ENCODE assay signal across 8 mouse cellular contexts in genomic region chr19:28009587-28010281, GRCm38 (mm10). TPM values are rescaled to one million over a fixed set of nuclear protein-coding genes. Genes with fewer than 3 reads are reported as not detected.
DNase-seq lines count a peak whose midpoint lies in the region; ATAC-seq and TF ChIP-seq lines count a peak whose summit lies in the region.

No protein-coding gene starts in this region.

- no peaks in the 10 kb centered on the region for H3K36me3 ChIP-seq in neural tube, embryonic 14.5 days (ENCODE audit: control insufficient read depth, insufficient read depth, low read length)

- DNase-seq in layer of hippocampus, adult 9-11 months = peak; percentile 42
- no peak for DNase-seq in layer of hippocampus, adult 8-10 months (ENCODE audit: low spot score in 2 of 2)
- peak; percentile 37 for DNase-seq in cerebellum, adult 11-12 months
- peak; percentile 7 for DNase-seq in kidney, adult 18-20 months
- peak; percentile 13 for DNase-seq in lung, adult 2 months
- DNase-seq in yolk sac, embryonic 10.5 days (ENCODE audit: low spot score) = peak; percentile 44

- peak overlapping the region; percentile 97 for H3K4me3 ChIP-seq in lung, adult 2 months (replicated peaks; ENCODE audit: extremely low read depth, low read depth, low read length)
- H3K4me3 ChIP-seq in neural tube, embryonic 14.5 days (ENCODE audit: low read depth, low read length) = peak overlapping the region; percentile 84

- no peaks in the 10 kb centered on the region for H3K27me3 ChIP-seq in neural tube, embryonic 14.5 days (ENCODE audit: control insufficient read depth, insufficient read depth, low read length)

- no peaks in the 10 kb centered on the region for H3K9me3 ChIP-seq in neural tube, embryonic 14.5 days (ENCODE audit: control insufficient read depth, low read length)

- WGBS in lung, adult 2 months = under 1% methylated on average over 5 of the region's 5 CpGs
- WGBS in neural tube, embryonic 14.5 days = 0% methylated on average over 5 of the region's 5 CpGs

- H3K4me1 ChIP-seq in lung, adult 2 months (ENCODE audit: control insufficient read depth, insufficient read depth, low read length) = peaks cover 2% of the 10 kb centered on the region; the same call in 1 of the 2 replicates
- peaks cover 10% of the 10 kb centered on the region for H3K4me1 ChIP-seq in neural tube, embryonic 14.5 days (ENCODE audit: control insufficient read depth, insufficient read depth, low read length)

- ATAC-seq in granulocyte monocyte progenitor cell, adult 5-6 weeks (replicated peaks; ENCODE audit: poor library complexity, severe bottlenecking) = peak; percentile 24
- ATAC-seq in neural tube, embryonic 14.5 days (ENCODE audit: low read depth) = no peak

- H3K4me2 ChIP-seq in neural tube, embryonic 14.5 days (ENCODE audit: low read depth, low read length) = peak overlapping the region; percentile 48

- no peak for TF ChIP-seq POLR2A in lung, adult 2 months (IDR thresholded peaks at IDR 0.05; ENCODE audit: borderline replicate concordance, extremely low read depth, low read depth, low read length)

- peak overlapping the region; percentile 93 for H3K9ac ChIP-seq in neural tube, embryonic 14.5 days (replicated peaks; ENCODE audit: low read depth, low read length)

- H3K27ac ChIP-seq in neural tube, embryonic 14.5 days (ENCODE audit: low read depth, low read length) = peak overlapping the region; percentile 100

- TF ChIP-seq CTCF in lung, adult 2 months (IDR thresholded peaks at IDR 0.05; ENCODE audit: insufficient read depth, low read length) = no peak

RNA-seq across cellular contexts. Expression of gene Rfx3, which starts 1.2 kb away (rescaled TPM):
- 100 to 1,000 TPM in 3 of 4 experiments, 10 to 100 TPM in 1; 97.2 to 132 (median 109) TPM for total RNA-seq in layer of hippocampus, adult 8-10 months (2022)
- total RNA-seq in granulocyte monocyte progenitor cell, adult 5-6 weeks (2014; fragmentation: Nextera tagmentation) = 10.0 and 12.5 TPM in 2 replicates
- total RNA-seq in granulocyte monocyte progenitor cell, adult 5-6 weeks (2017) = 4.4 and 4.8 TPM in 2 replicates
- polyA plus RNA-seq in lung, adult 2 months (2012; rRNA removed) = 1.7 and 2.8 TPM in 2 replicates
- polyA plus RNA-seq in neural tube, embryonic 14.5 days (2014; fragmentation: Nextera tagmentation; extraction: Ambion mirVana) = 30.6 and 37.0 TPM in 2 replicates

Comparison
In these comparisons a context has a peak if more than half of its experiments do, and no peak if none do; other contexts are left out.
1. DNase-seq: peak in layer of hippocampus, adult 9-11 months (single experiment), cerebellum, adult 11-12 months (single experiment), kidney, adult 18-20 months (single experiment), lung, adult 2 months (single experiment) and yolk sac, embryonic 10.5 days (single experiment); none in layer of hippocampus, adult 8-10 months (0 of 2).
2. RNA of gene Rfx3, which starts 1.2 kb away (total RNA-seq): 97.2 to 132 TPM in layer of hippocampus, adult 8-10 months; 4.4 to 12.5 TPM in granulocyte monocyte progenitor cell, adult 5-6 weeks; every median in the first group is over 4 times any median in the second.